Mouse (Mus musculus) embryonic fibroblast, embryonic 13.5 days (primary cell): ENCODE results near the gene Mthfsl. TPM values are rescaled to one million over a fixed set of nuclear protein-coding genes. Genes with fewer than 3 reads are reported as not detected.
"Not testable (repeated sequence)": the region's sequence is repeated elsewhere in the genome, so short reads cannot be mapped to it uniquely, and the experiment has no call there.

Source experiments
- H3K27ac ChIP-seq: 2 replicates; pipeline ENCODE4 v1.5.1; 2012; ENCODE audit warnings: low read length, control low read depth, inconsistent platforms; ENCODE audit not compliant: insufficient read depth
- H3K4me1 ChIP-seq: 2 replicates; pipeline ENCODE4 v1.6.1; 2011; ENCODE audit warnings: low read length; ENCODE audit not compliant: control insufficient read depth, insufficient read depth
- H3K4me3 ChIP-seq: 2 replicates; pipeline ENCODE4 v1.5.1; 2011; ENCODE audit warnings: mild to moderate bottlenecking, control low read depth, low read length; ENCODE audit not compliant: insufficient read depth
- POLR2A ChIP-seq: IDR thresholded peaks from 2 replicates; pipeline ENCODE4 v1.6.1; 2011; ENCODE audit warnings: low read depth, mild to moderate bottlenecking, control low read depth, low read length, moderate library complexity
- polyA plus RNA-seq: library from polyadenylated mRNA; stranded (reverse); fragments of >200 nt; gene quantifications from 2 replicates; pipeline ENCODE4 v1.2.4, GENCODE M21; 2011; ENCODE audit warnings: low read depth; ENCODE audit not compliant: missing spikeins, insufficient read length

Mthfsl gene
- 21.1 and 21.4 TPM in 2 replicates for polyA plus RNA-seq

- H3K4me1 ChIP-seq, result not testable (repeated sequence)
- H3K4me3 ChIP-seq, result peak within 1 kb of the TSS; percentile 39
- H3K27ac ChIP-seq, result peak within 1 kb of the TSS; percentile 85
These were observed at the start of gene Mthfsl for GRCm38 (mm10) chr9:88719989-88720537. Mthfsl (minus strand) TSS chr9:88720296.

GRCm38 (mm10) chr9:88769470-88769869 lies 49.4 kb upstream of the Mthfsl start:
- not testable (repeated sequence) for H3K4me3 ChIP-seq, H3K27ac ChIP-seq, H3K4me1 ChIP-seq

GRCm38 (mm10) chr9:88746687-88747086 lies 26.6 kb upstream of the Mthfsl start:
- not testable (repeated sequence) for H3K4me3 ChIP-seq, H3K4me1 ChIP-seq, H3K27ac ChIP-seq

GRCm38 (mm10) chr9:88746046-88746445 lies 25.9 kb upstream of the Mthfsl start:
- not testable (repeated sequence) for H3K4me3 ChIP-seq, H3K27ac ChIP-seq, H3K4me1 ChIP-seq

GRCm38 (mm10) chr9:88735289-88735688 lies 15.2 kb upstream of the Mthfsl start:
- H3K4me3 ChIP-seq, H3K4me1 ChIP-seq, H3K27ac ChIP-seq: not testable (repeated sequence)

- not testable (repeated sequence) for H3K4me1 ChIP-seq, H3K27ac ChIP-seq, H3K4me3 ChIP-seq
These were observed 13.1 kb upstream of the Mthfsl start for GRCm38 (mm10) chr9:88733182-88733581.

GRCm38 (mm10) chr9:88732334-88732733 lies 12.2 kb upstream of the Mthfsl start:
- H3K4me3 ChIP-seq, H3K27ac ChIP-seq, H3K4me1 ChIP-seq: not testable (repeated sequence)

- H3K4me1 ChIP-seq, H3K27ac ChIP-seq, H3K4me3 ChIP-seq: not testable (repeated sequence)
These were observed 11.6 kb upstream of the Mthfsl start, which contains the start of gene Bcl2a1d for GRCm38 (mm10) chr9:88731728-88732127. Bcl2a1d (minus strand) TSS chr9:88731914.

GRCm38 (mm10) chr9:88728311-88728710 lies 8.2 kb upstream of the Mthfsl start:
- H3K27ac ChIP-seq, H3K4me3 ChIP-seq, H3K4me1 ChIP-seq: not testable (repeated sequence)

- not testable (repeated sequence) for H3K4me3 ChIP-seq
These were observed 1.5 kb upstream of the Mthfsl start for GRCm38 (mm10) chr9:88721628-88722027.

GRCm38 (mm10) chr9:88719073-88719921 lies 799 bp downstream of the Mthfsl start:
- TF ChIP-seq POLR2A, result 0 out of 2 replicates have a peak, but pooled peaks have one; percentile 34
- H3K4me3 ChIP-seq, result peak overlapping the region; percentile 35
- not testable (repeated sequence) for H3K4me1 ChIP-seq
- H3K27ac ChIP-seq, result peak overlapping the region; percentile 85

More at GRCm38 (mm10) chr9:88721628-88722027, 1.5 kb upstream of the Mthfsl start:
- H3K27ac ChIP-seq, H3K4me1 ChIP-seq: not testable (repeated sequence)

GRCm38 (mm10) chr9:88718593-88718992 lies 1.5 kb downstream of the Mthfsl start:
- not testable (repeated sequence) for H3K4me1 ChIP-seq, H3K4me3 ChIP-seq, H3K27ac ChIP-seq

- H3K4me3 ChIP-seq, H3K4me1 ChIP-seq, H3K27ac ChIP-seq: not testable (repeated sequence)
These were observed 2.0 kb downstream of the Mthfsl start for GRCm38 (mm10) chr9:88718140-88718539.

GRCm38 (mm10) chr9:88714515-88714914 lies 5.6 kb downstream of the Mthfsl start:
- not testable (repeated sequence) for H3K4me3 ChIP-seq, H3K4me1 ChIP-seq, H3K27ac ChIP-seq

- not testable (repeated sequence) for H3K27ac ChIP-seq, H3K4me3 ChIP-seq, H3K4me1 ChIP-seq
These were observed 7.8 kb downstream of the Mthfsl start for GRCm38 (mm10) chr9:88712164-88712749.
